Mouse (Mus musculus): ENCODE results near the gene Hfe.

Gene Hfe

GRCm38 (mm10) chr13:23684295-23684945 lies 26.2 kb downstream of the Hfe start:
- DNase-seq: peak; percentile 43 to 69

GRCm38 (mm10) chr13:23683755-23684281 lies 26.8 kb downstream of the Hfe start, which contains the start of the genes Hist1h2ac and Hist1h2bc:
TSS of gene Hist1h2ac (minus strand) at chr13:23683948.
TSS of gene Hist1h2bc (plus strand) at chr13:23684199.
- peak; percentile 74 to 85 for DNase-seq

- DNase-seq: peak in 1 of 2 experiments; percentile 28
These were observed 27.5 kb downstream of the Hfe start for GRCm38 (mm10) chr13:23682947-23683754.

GRCm38 (mm10) chr13:23682623-23682946 lies 28.1 kb downstream of the Hfe start:
- no peak for DNase-seq

GRCm38 (mm10) chr13:23681990-23682582 lies 28.6 kb downstream of the Hfe start:
- DNase-seq: no peak

- no peak for DNase-seq
These were observed 48.1 kb downstream of the Hfe start for GRCm38 (mm10) chr13:23662536-23662935.

- DNase-seq: no peak
These were observed 50.9 kb downstream of the Hfe start for GRCm38 (mm10) chr13:23659636-23660366.

All from kidney, postnatal 4 days (tissue).